Mouse (Mus musculus): ENCODE measurements around the gene Serpinf1. TPM values are rescaled to one million over a fixed set of nuclear protein-coding genes. Genes with fewer than 3 reads are reported as not detected.
A peak's percentile ranks its signal among the peaks of the same experiment; 100 is the strongest.

The Serpinf1 gene
- polyA plus RNA-seq (2012; rRNA removed), result 13.7 and 15.9 TPM in 2 replicates

GRCm38 (mm10) chr11:75422013-75422792 is at the start of gene Serpinf1:
Gene Serpinf1 (minus strand): TSS chr11:75422701.
- no peaks in the 10 kb centered on the region for H3K4me1 ChIP-seq (ENCODE audit: control insufficient read depth, insufficient read depth, low read length)
- no peak within 1 kb of the TSS for H3K27ac ChIP-seq (ENCODE audit: insufficient read depth, low read length)
- no peak within 1 kb of the TSS for H3K4me3 ChIP-seq (ENCODE audit: insufficient read depth, low read length)
- TF ChIP-seq CTCF (IDR thresholded peaks at IDR 0.05; ENCODE audit: extremely low read depth, insufficient read depth, low read length), result no peak

- H3K27ac ChIP-seq (ENCODE audit: insufficient read depth, low read length), result no peak overlapping the region
- TF ChIP-seq CTCF (IDR thresholded peaks at IDR 0.05; ENCODE audit: extremely low read depth, insufficient read depth, low read length) (no peak), POLR2A (IDR thresholded peaks at IDR 0.05; ENCODE audit: extremely low read depth, insufficient read depth, low read length) (no peak)
- no peak overlapping the region for H3K4me3 ChIP-seq (ENCODE audit: insufficient read depth, low read length)
Observed at GRCm38 (mm10) chr11:75470675-75471074, 48.2 kb upstream of the Serpinf1 start.

GRCm38 (mm10) chr11:75469261-75469660 is 46.8 kb upstream of the Serpinf1 start:
- no peak overlapping the region for H3K4me3 ChIP-seq (ENCODE audit: insufficient read depth, low read length)
- no peak for TF ChIP-seq POLR2A (IDR thresholded peaks at IDR 0.05; ENCODE audit: extremely low read depth, insufficient read depth, low read length)
- TF ChIP-seq CTCF (IDR thresholded peaks at IDR 0.05; ENCODE audit: extremely low read depth, insufficient read depth, low read length), result no peak
- H3K4me1 ChIP-seq (ENCODE audit: control insufficient read depth, insufficient read depth, low read length), result no peaks in the 10 kb centered on the region
- H3K27ac ChIP-seq (ENCODE audit: insufficient read depth, low read length), result no peak overlapping the region

More at GRCm38 (mm10) chr11:75470675-75471074, 48.2 kb upstream of the Serpinf1 start:
- no peaks in the 10 kb centered on the region for H3K4me1 ChIP-seq (ENCODE audit: control insufficient read depth, insufficient read depth, low read length)

- Histone ChIP-seq H3K27ac (ENCODE audit: insufficient read depth, low read length) (no peak overlapping the region), H3K4me3 (ENCODE audit: insufficient read depth, low read length) (no peak overlapping the region), H3K4me1 (ENCODE audit: control insufficient read depth, insufficient read depth, low read length) (no peaks in the 10 kb centered on the region)
- TF ChIP-seq CTCF (IDR thresholded peaks at IDR 0.05; ENCODE audit: extremely low read depth, insufficient read depth, low read length) (no peak), POLR2A (IDR thresholded peaks at IDR 0.05; ENCODE audit: extremely low read depth, insufficient read depth, low read length) (no peak)
Observed at GRCm38 (mm10) chr11:75468410-75468809, 45.9 kb upstream of the Serpinf1 start.

- Histone ChIP-seq H3K4me3 (ENCODE audit: insufficient read depth, low read length) (no peak overlapping the region), H3K4me1 (ENCODE audit: control insufficient read depth, insufficient read depth, low read length) (0 out of 2 replicates have a peak, but pooled peaks cover 1% of the 10 kb centered on the region), H3K27ac (ENCODE audit: insufficient read depth, low read length) (no peak overlapping the region)
- no peak for TF ChIP-seq POLR2A (IDR thresholded peaks at IDR 0.05; ENCODE audit: extremely low read depth, insufficient read depth, low read length)
- no peak for TF ChIP-seq CTCF (IDR thresholded peaks at IDR 0.05; ENCODE audit: extremely low read depth, insufficient read depth, low read length)
Observed at GRCm38 (mm10) chr11:75467512-75468215, 45.2 kb upstream of the Serpinf1 start.

- no peak overlapping the region for H3K4me3 ChIP-seq (ENCODE audit: insufficient read depth, low read length)
- no peak overlapping the region for H3K27ac ChIP-seq (ENCODE audit: insufficient read depth, low read length)
- TF ChIP-seq CTCF (IDR thresholded peaks at IDR 0.05; ENCODE audit: extremely low read depth, insufficient read depth, low read length), result 0 out of 2 replicates have a peak, but pooled peaks have one; percentile 3
- no peak for TF ChIP-seq POLR2A (IDR thresholded peaks at IDR 0.05; ENCODE audit: extremely low read depth, insufficient read depth, low read length)
- H3K4me1 ChIP-seq (ENCODE audit: control insufficient read depth, insufficient read depth, low read length), result peaks cover 3% of the 10 kb centered on the region; the same call in 1 of the 2 replicates
Observed at GRCm38 (mm10) chr11:75466731-75467505, 44.4 kb upstream of the Serpinf1 start.

GRCm38 (mm10) chr11:75465051-75465450 is 42.5 kb upstream of the Serpinf1 start:
- Histone ChIP-seq H3K27ac (ENCODE audit: insufficient read depth, low read length) (no peak overlapping the region), H3K4me1 (ENCODE audit: control insufficient read depth, insufficient read depth, low read length) (peaks cover 3% of the 10 kb centered on the region), H3K4me3 (ENCODE audit: insufficient read depth, low read length) (no peak overlapping the region)
- TF ChIP-seq CTCF (IDR thresholded peaks at IDR 0.05; ENCODE audit: extremely low read depth, insufficient read depth, low read length), result no peak
- TF ChIP-seq POLR2A (IDR thresholded peaks at IDR 0.05; ENCODE audit: extremely low read depth, insufficient read depth, low read length), result no peak

GRCm38 (mm10) chr11:75464417-75464816 is 41.9 kb upstream of the Serpinf1 start:
- Histone ChIP-seq H3K27ac (ENCODE audit: insufficient read depth, low read length) (no peak overlapping the region), H3K4me1 (ENCODE audit: control insufficient read depth, insufficient read depth, low read length) (peaks cover 6% of the 10 kb centered on the region), H3K4me3 (ENCODE audit: insufficient read depth, low read length) (no peak overlapping the region)
- no peak for TF ChIP-seq POLR2A (IDR thresholded peaks at IDR 0.05; ENCODE audit: extremely low read depth, insufficient read depth, low read length)
- no peak for TF ChIP-seq CTCF (IDR thresholded peaks at IDR 0.05; ENCODE audit: extremely low read depth, insufficient read depth, low read length)

- TF ChIP-seq POLR2A (IDR thresholded peaks at IDR 0.05; ENCODE audit: extremely low read depth, insufficient read depth, low read length), result no peak
- TF ChIP-seq CTCF (IDR thresholded peaks at IDR 0.05; ENCODE audit: extremely low read depth, insufficient read depth, low read length), result no peak
- Histone ChIP-seq H3K4me1 (ENCODE audit: control insufficient read depth, insufficient read depth, low read length) (peaks cover 6% of the 10 kb centered on the region), H3K4me3 (ENCODE audit: insufficient read depth, low read length) (no peak overlapping the region; the same call in 1 of the 2 replicates), H3K27ac (ENCODE audit: insufficient read depth, low read length) (no peak overlapping the region)
Observed at GRCm38 (mm10) chr11:75463624-75464023, 41.1 kb upstream of the Serpinf1 start.

Data from cortical plate, adult 2 months (tissue).